Mouse (Mus musculus) gastrocnemius, postnatal 25 days (tissue): ENCODE results near the gene Whamm. TPM values are rescaled to one million over a fixed set of nuclear protein-coding genes. Genes with fewer than 3 reads are reported as not detected.

Experiments
- DNase-seq: peaks from one replicate; pipeline ENCODE4 v3.0.0; 2022
- total RNA-seq, 2 experiments: library from RNA; stranded (reverse); gene quantifications; 1 replicate in 1 of 2; 2 replicates in 1 of 2; pipeline ENCODE4 v1.2.3; 2021

The Whamm gene
- total RNA-seq, 2 experiments from 2014 or later = 5.8 to 6.5 TPM

DNA sequence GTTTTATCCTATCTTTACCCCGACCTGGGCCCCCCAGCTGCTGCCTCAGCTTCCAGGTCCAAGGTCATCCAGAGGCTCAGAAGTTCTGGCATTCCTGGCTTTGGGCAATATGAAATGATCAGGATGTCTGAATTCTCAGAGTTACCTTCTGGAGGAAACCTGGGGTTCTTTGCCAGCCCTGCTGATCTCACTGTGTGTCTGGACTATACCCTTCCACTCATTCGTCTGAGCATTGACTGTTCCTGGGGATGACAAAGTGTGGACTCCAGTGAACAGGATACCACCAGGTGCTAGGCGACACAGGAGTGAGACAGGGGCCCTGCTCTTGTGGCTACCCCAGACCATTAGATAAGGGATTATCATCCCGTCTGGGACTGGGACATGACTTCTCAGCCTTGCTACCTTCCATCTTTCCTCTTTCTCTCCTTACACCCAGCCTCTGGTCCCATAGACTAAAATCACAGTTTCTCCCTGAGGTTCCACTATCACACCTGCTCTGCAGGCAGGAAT is 7.5 kb upstream of the Whamm start:
- DNase-seq = no peak

GRCm38 (mm10) chr7:81564766-81565165 is 6.3 kb upstream of the Whamm start:
- DNase-seq = no peak

DNA sequence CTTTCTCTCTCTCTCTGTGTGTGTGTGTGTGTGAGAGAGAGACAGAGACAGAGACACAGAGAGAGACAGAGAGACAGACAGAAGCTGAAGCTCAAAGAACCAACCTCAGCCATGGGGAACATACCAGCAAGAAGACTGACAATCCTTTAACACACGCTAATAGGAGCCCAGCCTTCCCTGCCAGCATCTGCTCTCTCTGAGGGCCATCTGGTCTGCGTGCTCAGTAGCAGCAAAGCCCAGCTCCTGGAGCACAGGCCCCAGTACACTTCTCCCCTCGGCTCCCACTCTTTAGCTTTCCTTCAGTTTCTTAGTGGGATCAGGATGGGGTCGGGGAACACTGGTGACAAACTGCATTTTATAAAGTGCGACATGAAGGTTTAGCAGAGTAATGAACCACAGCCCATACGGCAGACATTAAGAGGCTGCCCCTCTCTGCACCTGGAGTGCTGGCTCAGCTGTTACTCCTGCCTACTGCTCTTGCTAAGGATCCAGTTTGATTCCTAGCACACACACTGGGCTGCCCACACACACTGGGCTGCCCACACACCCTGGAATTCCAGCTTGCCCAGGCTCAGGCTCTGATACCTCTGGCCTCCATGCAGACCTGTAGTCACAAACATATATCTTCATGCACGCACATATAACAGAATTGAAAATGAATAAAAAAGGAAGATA is 5.5 kb upstream of the Whamm start:
- no peak for DNase-seq

- no peak for DNase-seq
Observed at GRCm38 (mm10) chr7:81566332-81566731, 4.7 kb upstream of the Whamm start.

- peak; percentile 77 for DNase-seq
Observed at GRCm38 (mm10) chr7:81566892-81567291, 4.2 kb upstream of the Whamm start, which contains the start of gene Fsd2. TSS of gene Fsd2 (minus strand) at chr7:81566944.

GRCm38 (mm10) chr7:81567396-81567795 is 3.7 kb upstream of the Whamm start:
- no peak for DNase-seq

DNA sequence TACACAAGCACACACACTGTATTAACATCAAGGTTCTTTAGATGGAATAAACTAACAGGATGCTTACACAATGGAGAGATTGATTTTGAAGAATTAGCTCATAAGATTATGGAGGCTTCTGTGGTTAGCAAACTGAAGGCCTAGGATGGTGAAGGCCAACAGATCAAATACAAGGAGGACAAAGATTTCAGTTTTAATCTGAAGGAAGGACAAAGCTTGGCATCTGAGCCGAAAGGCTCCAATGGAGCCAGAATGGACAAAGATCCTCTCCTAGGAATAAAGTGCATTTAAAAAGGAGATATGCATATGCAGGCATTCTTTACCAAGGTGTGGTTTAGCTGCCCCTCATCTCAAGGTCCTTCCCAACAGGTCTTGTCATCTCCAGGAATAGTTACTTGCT is 1.2 kb upstream of the Whamm start:
- DNase-seq = no peak

GRCm38 (mm10) chr7:81570271-81570670 is 795 bp upstream of the Whamm start:
- no peak for DNase-seq

DNA sequence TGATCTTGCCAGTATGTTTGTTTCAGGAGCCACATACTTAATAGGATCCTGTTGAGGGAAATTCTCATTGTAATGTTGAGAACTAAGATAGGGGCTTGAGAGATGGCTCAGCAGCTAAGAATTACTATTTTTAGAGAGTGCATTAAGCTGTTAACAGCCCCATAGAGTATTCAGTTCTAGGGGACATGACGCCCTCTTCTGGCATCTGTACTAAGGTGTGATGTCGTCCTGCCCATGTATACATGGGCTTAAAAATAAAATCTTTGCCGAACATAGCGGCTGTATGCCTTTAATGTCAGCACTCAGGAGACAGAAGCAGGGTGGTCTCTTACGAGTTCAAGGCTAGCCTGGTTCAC is 336 bp upstream of the Whamm start:
- DNase-seq = no peak

- no peak for DNase-seq
Observed at GRCm38 (mm10) chr7:81571941-81572441, 925 bp downstream of the Whamm start.

DNA sequence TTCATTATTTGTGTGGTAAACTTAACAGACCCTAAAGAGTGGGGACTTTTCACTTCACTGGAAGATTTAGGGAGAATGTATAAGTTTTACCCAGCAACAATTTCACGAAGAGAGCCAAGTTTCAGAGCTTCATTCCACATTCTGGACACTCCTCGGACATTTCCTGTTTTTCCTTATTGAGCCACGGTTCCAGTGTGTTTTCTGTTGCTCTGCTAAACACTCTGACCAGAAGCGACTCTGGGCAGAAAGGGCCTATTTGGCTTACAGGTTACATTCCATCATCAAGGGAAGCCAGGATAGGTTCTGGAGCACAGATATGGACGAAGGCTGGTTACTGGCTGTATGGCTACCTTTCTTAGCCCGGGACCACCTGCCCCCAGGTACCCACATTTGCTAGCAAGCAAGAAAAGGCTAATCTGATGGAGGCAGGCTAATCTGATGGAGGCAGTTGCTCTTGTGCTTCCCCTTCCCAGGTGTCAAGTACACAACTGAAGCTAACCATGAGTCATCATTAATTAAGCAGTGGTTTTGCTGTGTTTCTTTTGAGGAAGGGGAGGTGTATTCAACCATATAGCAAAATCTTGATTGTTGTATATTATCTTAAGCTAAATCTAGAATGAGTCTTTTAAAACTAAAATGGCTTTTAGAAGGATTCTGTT is 1.7 kb downstream of the Whamm start:
- no peak for DNase-seq

- no peak for DNase-seq
Observed at GRCm38 (mm10) chr7:81573397-81573796, 2.3 kb downstream of the Whamm start.

GRCm38 (mm10) chr7:81573821-81574220 is 2.8 kb downstream of the Whamm start:
- DNase-seq = no peak

DNA sequence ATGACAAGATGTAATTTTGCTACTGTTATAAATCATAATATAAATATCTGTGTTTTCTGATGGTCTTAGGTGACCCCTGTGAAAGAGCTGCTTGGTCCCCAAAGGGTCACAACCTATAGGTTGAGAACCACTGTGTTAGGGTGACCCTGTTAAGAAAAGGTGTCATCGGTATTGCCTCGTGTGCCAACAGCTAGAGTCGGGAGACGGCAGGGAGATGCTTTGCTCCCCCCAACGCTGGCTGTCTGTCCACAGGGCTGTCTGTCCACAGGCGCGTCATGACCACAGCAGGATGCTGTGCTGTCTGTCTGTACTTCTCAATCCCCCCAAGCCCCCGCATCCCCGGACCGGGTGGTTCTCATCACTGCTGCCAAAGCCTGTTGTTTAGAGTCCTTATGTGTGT is 4.5 kb downstream of the Whamm start:
- no peak for DNase-seq

DNA sequence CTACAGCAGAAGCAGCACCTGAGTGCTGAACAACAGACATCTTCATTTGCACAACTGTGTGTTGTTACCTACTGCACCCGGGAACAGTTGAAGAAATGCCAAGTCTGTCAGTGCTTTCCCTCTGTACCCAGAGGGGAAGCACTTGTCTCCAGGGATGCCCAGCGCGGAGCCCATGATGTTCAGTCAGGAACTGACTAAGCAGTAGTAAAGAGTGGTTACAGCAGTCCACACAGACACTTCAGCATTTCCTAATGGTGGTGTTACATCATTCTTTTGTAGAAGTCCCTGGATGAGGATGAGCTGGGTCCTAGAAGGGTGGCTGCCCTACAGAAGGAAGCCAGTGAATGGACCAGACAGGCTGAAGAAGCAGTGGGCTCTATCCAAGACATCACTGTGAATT is 6.8 kb downstream of the Whamm start:
- no peak for DNase-seq

DNA sequence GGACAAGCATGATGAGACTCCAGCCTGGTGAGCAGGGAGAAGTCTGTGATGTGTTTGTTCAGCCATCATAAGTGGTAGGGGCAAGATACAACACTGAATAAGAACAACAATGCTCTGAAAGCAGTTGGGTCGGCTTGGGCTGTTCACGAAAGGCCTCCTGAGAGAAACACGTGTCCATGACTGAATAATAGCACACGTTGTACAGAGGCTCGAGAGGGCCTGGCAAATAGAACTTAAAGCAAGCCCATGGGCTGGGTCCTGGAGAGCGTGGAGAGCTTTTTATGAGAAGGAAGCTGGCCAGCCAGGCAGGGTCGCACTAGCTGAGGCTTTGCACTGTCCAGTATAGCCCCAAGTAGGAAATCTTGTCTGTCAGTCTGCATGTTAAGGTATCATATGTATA is 7.3 kb downstream of the Whamm start:
- no peak for DNase-seq

GRCm38 (mm10) chr7:81579312-81579711 is 8.2 kb downstream of the Whamm start:
- no peak for DNase-seq

DNA sequence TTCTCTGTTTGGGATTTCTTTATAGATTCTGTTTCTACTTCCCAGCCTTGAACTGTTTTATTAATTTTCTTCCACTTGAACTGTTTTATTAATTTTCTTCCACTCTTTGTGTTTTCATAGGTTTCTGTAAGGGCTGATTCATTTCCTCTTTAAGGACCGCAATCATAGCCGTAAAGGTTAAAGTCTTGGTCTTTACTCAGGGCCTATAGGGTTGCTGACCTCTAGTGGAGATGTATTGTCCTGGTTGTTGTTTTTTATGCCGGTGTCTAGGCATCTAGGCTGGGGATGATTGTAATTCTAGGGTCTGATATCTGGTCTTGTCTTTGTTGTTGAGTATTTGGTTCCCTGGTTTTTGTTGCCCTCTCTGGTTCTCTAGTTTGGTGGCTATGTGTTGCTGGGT is 12.4 kb downstream of the Whamm start:
- no peak for DNase-seq

- no peak for DNase-seq
Observed at GRCm38 (mm10) chr7:81585326-81585725, 14.3 kb downstream of the Whamm start.

DNA sequence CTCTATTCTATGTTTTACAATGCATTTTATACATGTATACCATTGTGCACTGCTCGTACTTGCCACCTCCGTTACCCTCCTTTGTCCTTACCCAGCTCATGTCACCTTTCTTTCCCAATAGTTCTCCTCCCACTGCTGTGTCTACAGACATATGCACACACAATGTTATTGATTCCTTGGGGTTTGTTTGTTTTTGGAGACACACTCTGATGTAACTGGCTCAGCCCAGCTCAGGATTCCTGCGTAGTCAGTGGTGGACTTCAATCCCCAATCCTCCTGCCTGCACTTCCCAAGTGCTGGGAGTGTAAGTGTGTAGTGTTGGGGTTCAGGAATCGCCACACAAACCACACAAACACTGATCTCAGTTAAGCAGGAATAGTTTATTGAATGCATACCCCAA is 16.2 kb downstream of the Whamm start:
- DNase-seq = no peak

- no peak for DNase-seq
Observed at GRCm38 (mm10) chr7:81592686-81593085, 21.6 kb downstream of the Whamm start.

- DNase-seq = no peak
Observed at GRCm38 (mm10) chr7:81593387-81593786, 22.3 kb downstream of the Whamm start.

GRCm38 (mm10) chr7:81595056-81595455 is 24.0 kb downstream of the Whamm start:
- DNase-seq = no peak

DNA sequence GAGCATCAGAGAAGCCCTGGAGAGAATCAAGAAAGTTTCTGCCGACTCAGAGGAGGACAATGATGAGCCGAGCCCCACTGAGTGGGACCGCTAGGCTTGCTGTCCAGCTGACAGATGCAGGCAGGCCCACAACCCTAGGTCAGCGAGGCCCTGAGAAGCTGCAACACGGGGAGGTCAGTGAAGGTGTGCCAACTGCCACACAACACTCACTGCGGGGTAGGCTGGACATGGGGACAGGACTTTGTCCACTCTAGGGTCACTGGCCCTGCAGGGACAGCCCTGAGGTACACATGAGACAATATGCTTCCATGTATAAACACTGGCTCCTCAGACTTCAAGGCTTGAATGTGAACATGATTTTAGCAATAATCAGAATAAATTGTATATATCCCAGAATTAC is 25.0 kb downstream of the Whamm start:
- no peak for DNase-seq
